Comparison of ENCODE assay signal across 22 mouse cellular contexts in the genomic region with DNA sequence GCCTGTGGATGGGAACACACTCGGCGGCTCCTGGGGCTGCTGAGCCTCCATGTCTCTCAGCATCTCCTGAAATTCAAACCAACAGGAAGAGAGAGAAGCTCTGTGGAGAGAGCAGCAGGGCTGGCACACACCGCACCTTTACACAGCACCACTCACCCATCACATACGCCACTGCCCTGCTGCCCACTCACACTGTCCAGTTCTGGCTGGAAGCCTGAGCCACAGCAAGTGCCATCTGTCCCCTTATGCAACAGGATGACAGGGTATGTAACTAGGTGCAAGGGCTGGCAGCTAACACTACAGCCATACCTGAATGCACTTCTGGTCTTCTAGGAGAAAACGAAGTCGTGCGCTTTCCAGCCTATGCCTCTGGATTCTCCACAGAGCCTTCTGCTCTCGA. TPM values are rescaled to one million over a fixed set of nuclear protein-coding genes. Genes with fewer than 3 reads are reported as not detected.
DNase-seq lines count a peak whose midpoint lies in the region; ATAC-seq and TF ChIP-seq lines count a peak whose summit lies in the region.
"Had no signal": no experiment of that assay in that cellular context is flagged by ENCODE, and none has a peak within 500 bp of the region (broad histone marks: within the 10 kb centered on the region; RNA-seq: fewer than 3 reads in every experiment).

No protein-coding gene starts in this region.

- peak overlapping the region; percentile 71 for H3K27ac ChIP-seq in left cerebral cortex, adult 2 months
- H3K27ac ChIP-seq: embryonic facial prominence, embryonic 12.5 days; hindbrain, embryonic 14.5 days; intestine, embryonic 15.5 days; kidney, embryonic 15.5 days; limb, embryonic 10.5 days; midbrain, embryonic 15.5 days had no signal

- ATAC-seq in megakaryocyte progenitor cell, adult 5-6 weeks (replicated peaks; ENCODE audit: poor library complexity) = no peak
- ATAC-seq: activated CD4-positive, CD25-positive, alpha-beta regulatory T cell, adult 4 months; forebrain, embryonic 14.5 days; intestine, embryonic 15.5 days; midbrain, embryonic 15.5 days had no signal

- peak; percentile 59 to 76 for DNase-seq in frontal cortex, postnatal 36 days (ENCODE audit: low spot score in 2 of 2)
- DNase-seq in frontal cortex, postnatal 14 days (ENCODE audit: low spot score in 2 of 2) = no peak
- peak; percentile 98 for DNase-seq in brain, adult 2 months (ENCODE audit: low read depth, low spot score)
- peak; percentile 94 for DNase-seq in cerebellum, adult 8-10 months
- peak in 1 of 2 experiments; percentile 59 for DNase-seq in left cerebral cortex, adult 2 months (ENCODE audit: extremely low spot score in 1 of 2, low spot score in 2 of 2)
- no peak for DNase-seq in heart, postnatal 36 days
- DNase-seq: adrenal gland, postnatal 25 days; heart, postnatal 14 days; lung, adult 18-20 months; thymus, postnatal 36 days had no signal

- intact Hi-C loops in left cerebral cortex, adult 2 months (cut with DNase I) = no loop called here
- intact Hi-C loops in heart, postnatal 36 days (cut with DNase I) = no loop called here

- no peak for TF ChIP-seq CTCF in left cerebral cortex, adult 2 months (IDR thresholded peaks at IDR 0.05)

- H3K4me3 ChIP-seq in left cerebral cortex, adult 2 months = no peak overlapping the region
- H3K4me3 ChIP-seq: embryonic facial prominence, embryonic 12.5 days; erythroblast, embryonic 14.5 days; heart, embryonic 12.5 days; intestine, embryonic 15.5 days; kidney, embryonic 15.5 days; limb, embryonic 10.5 days; midbrain, embryonic 15.5 days; myocyte had no signal

RNA-seq across cellular contexts. Expression of a gene that starts 15.5 kb away (rescaled TPM):
- 10 to 100 TPM; 21.1 to 21.3 TPM for total RNA-seq in left cerebral cortex, adult 2 months (2021)
- 10 to 100 TPM; 15.4 to 17.1 TPM for total RNA-seq in heart, postnatal 36 days (2021)
- 10.1 and 13.4 TPM in 2 replicates for total RNA-seq in megakaryocyte progenitor cell, adult 5-6 weeks (2015)
- 12.2 and 14.4 TPM in 2 replicates for total RNA-seq in megakaryocyte progenitor cell, adult 5-6 weeks (2017)

RNA-seq across cellular contexts. Expression of a gene that starts 18.5 kb away (rescaled TPM):
- total RNA-seq in left cerebral cortex, adult 2 months (2021) = 10 to 100 TPM; 34.7 to 35.3 TPM
- total RNA-seq in heart, postnatal 36 days (2021) = 1 to 10 TPM; 8.6 to 8.8 TPM
- total RNA-seq in megakaryocyte progenitor cell, adult 5-6 weeks (2015) = 22.2 and 24.7 TPM in 2 replicates
- total RNA-seq in megakaryocyte progenitor cell, adult 5-6 weeks (2017) = 16.6 and 35.5 TPM in 2 replicates

RNA-seq across cellular contexts. Expression of a gene that starts 24.1 kb away (rescaled TPM):
- 10 to 100 TPM; 16.8 to 17.3 TPM for total RNA-seq in left cerebral cortex, adult 2 months (2021)
- total RNA-seq in heart, postnatal 36 days (2021) = 1 to 10 TPM; 7.1 to 7.4 TPM
- 4.0 and 5.6 TPM in 2 replicates for total RNA-seq in megakaryocyte progenitor cell, adult 5-6 weeks (2015)
- 9.8 and 12.0 TPM in 2 replicates for total RNA-seq in megakaryocyte progenitor cell, adult 5-6 weeks (2017)

RNA-seq across cellular contexts. Expression of a gene that starts 29.5 kb away (rescaled TPM):
- 10 to 100 TPM; 17.5 to 20.5 TPM for total RNA-seq in left cerebral cortex, adult 2 months (2021)
- 10 to 100 TPM; 45.6 to 50.5 TPM for total RNA-seq in heart, postnatal 36 days (2021)
- 27.4 and 29.7 TPM in 2 replicates for total RNA-seq in megakaryocyte progenitor cell, adult 5-6 weeks (2015)
- total RNA-seq in megakaryocyte progenitor cell, adult 5-6 weeks (2017) = 38.0 and 38.6 TPM in 2 replicates

RNA-seq across cellular contexts. Expression of a gene that starts 36.1 kb away (rescaled TPM):
- total RNA-seq in left cerebral cortex, adult 2 months (2021) = 1 to 10 TPM; 8.3 to 9.3 TPM
- 10 to 100 TPM; 21.5 to 23.7 TPM for total RNA-seq in heart, postnatal 36 days (2021)
- 0.49 TPM in 1 of 2 replicates, not detected in the other for total RNA-seq in megakaryocyte progenitor cell, adult 5-6 weeks (2015)
- 0.04 and 0.47 TPM in 2 replicates for total RNA-seq in megakaryocyte progenitor cell, adult 5-6 weeks (2017)

Comparison
In these comparisons a context has a peak if more than half of its experiments do, and no peak if none do; other contexts are left out.
1. DNase-seq: peak in frontal cortex, postnatal 36 days (2 of 2), brain, adult 2 months (single experiment) and cerebellum, adult 8-10 months (single experiment); none in frontal cortex, postnatal 14 days (0 of 2) and heart, postnatal 36 days (0 of 2).